Mouse (Mus musculus) left cerebral cortex, adult 11 months (tissue): ENCODE measurements around the gene Hao1.

Experiments
- DNase-seq: peaks from one replicate; pipeline ENCODE4 v3.0.0; 2022; ENCODE audit warnings: low spot score

The Hao1 gene

DNA sequence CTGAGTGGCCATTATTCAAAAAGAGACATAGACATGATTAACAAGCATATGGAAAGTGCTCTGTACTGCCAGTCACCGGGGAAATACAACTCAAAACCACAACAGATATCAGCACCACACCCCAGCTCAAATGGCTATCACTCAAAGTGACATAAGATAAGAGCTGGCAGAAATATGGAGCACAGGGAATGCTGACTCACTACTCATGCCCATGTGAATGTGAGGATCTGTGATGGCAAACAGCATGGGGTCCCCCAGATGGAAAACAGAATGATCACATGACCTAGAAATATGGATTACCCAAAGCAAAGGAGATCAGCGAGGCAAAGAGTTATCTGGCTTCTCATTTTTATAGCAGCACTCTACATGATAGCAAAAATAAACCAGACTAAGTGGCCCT lies 89.0 kb downstream of the Hao1 start:
- no peak for DNase-seq

DNA sequence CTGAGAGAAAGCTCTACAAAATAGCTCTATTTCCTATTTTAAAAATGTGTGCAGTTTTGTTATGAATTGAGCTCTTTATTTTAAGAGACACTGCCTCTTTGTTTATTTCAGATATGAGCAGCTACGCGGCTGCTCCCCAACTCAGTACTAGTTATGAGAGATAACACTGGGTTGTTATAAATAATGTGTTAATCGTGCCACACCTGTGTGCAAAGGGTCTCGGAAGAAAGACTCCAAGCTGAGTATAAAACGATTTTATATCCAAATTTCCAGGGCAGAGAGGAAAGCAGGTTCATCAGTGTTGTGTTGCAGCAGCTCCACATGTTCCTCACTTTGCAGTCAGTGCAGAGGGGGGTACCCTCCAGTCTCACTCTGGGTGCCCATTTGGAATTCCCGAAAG lies 91.8 kb downstream of the Hao1 start:
- DNase-seq = no peak

DNA sequence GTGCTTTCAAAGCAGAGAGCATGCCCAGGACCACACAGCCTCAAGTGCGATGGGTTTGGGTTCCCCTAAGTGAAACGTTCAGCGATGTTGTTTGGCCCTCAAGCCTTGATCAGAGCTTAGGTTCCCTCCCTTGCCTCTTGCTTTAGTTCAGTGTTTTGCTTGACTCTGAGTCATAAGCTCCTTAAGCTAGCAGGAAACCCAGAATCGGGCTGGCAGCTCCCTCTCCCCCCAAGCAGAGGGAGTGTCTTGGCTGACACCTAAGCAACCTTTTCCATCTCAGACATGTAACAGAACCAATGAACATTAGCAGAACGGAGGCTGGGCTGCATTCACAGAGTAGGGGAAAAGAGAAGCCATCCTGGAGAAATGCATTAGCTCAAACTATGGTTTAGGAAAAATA lies 93.3 kb downstream of the Hao1 start:
- no peak for DNase-seq

DNA sequence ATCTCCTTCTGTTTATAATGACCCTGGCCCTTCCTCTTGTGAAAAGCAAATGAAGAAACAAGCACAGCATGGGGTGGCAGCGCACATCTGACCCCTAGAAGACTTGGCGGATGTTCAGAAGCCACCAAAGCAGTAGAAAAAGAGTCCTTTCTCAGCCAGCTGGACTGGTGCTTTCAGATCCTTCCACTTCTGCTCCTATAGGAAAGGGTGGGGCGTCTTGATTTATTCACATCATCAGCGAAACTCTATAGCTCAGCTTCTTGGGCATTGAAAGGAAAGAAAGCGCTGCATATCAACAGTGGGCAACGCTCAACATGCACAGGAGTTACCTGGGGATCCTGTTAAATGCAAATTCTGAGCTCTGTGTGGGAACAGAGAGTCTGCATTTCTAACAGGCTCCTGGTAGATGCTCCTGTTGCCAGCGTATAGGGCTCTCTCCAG lies 98.1 kb downstream of the Hao1 start:
- DNase-seq = no peak

DNA sequence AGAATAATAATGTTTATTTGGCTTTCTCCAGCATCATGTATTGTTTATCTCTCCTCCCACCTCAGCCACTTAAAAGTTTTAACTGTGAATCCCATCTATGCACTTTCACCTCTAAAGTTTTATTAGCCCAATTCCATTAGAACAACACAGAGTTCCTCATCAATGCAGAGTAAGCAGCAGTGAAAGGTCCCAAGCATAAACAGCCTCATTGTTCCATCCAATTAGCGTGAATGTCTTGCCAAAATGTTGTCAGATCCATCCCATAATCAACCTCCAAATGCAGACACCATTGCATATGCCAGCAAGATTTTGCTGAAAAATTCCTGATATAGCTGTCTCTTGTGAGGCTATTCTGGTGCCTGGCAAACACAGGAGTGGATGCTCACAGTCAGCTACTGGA lies 101.4 kb downstream of the Hao1 start:
- no peak for DNase-seq

DNA sequence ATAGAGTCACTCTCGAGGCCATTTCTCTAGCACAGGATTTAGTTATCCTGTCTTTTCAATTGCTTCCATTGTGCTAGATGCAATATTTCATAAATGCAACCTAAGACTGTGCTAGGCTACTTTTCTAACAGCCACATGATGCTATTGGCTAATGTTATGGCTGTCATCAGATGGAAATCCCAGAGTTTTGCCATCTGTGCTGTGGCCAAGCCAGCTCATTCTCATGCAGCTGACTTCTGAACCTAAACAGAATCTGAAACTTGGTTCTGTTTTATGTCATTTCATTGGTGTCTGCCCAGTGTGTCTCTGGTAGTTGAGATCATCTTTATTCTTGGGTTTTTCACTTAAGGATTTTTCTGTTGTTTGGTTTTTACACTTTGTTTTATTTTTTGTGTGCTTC lies 103.2 kb downstream of the Hao1 start:
- DNase-seq = no peak
